Mouse (Mus musculus) forebrain, embryonic 11.5 days (tissue): ENCODE measurements around the gene Cfl1. TPM values are rescaled to one million over a fixed set of nuclear protein-coding genes. Genes with fewer than 3 reads are reported as not detected.

ENCODE experiments used
- polyA plus RNA-seq: library from polyadenylated mRNA; unstranded; fragments of >200 nt; fragmentation: Nextera tagmentation; extraction: Ambion mirVana; gene quantifications from 2 replicates; pipeline ENCODE4 v1.2.1, GENCODE M21; 2014

Cfl1 gene
- polyA plus RNA-seq, 1 experiment from 2014 or later = 3,238 TPM

Other genes with a start within 250 kb of the Cfl1 start
- gene Pacs1, start 217.3 kb upstream of the Cfl1 start, polyA plus RNA-seq = 32.2 and 33.2 TPM in 2 replicates
- 418 and 450 TPM in 2 replicates for gene Sf3b2, start 195.0 kb upstream of the Cfl1 start, polyA plus RNA-seq
- gene Gal3st3, start 192.1 kb upstream of the Cfl1 start, polyA plus RNA-seq = 17.2 and 18.9 TPM in 2 replicates
- not detected in 2 replicates for gene Catsper1, start 154.7 kb upstream of the Cfl1 start, polyA plus RNA-seq
- gene Cst6, start 140.9 kb upstream of the Cfl1 start, polyA plus RNA-seq = 0.83 TPM in 1 of 2 replicates, not detected in the other
- 79.2 and 82.8 TPM in 2 replicates for gene Eif1ad, start 123.7 kb upstream of the Cfl1 start, polyA plus RNA-seq
- gene Banf1, start 123.3 kb upstream of the Cfl1 start, polyA plus RNA-seq = 470 and 498 TPM in 2 replicates
- 87.1 and 101 TPM in 2 replicates for gene Sart1, start 101.8 kb upstream of the Cfl1 start, polyA plus RNA-seq
- not detected in 2 replicates for gene Tsga10ip, start 87.9 kb upstream of the Cfl1 start, polyA plus RNA-seq
- gene Drap1, start 65.5 kb upstream of the Cfl1 start, polyA plus RNA-seq = 193 and 202 TPM in 2 replicates
- 34.6 and 42.0 TPM in 2 replicates for gene AI837181, start 65.3 kb upstream of the Cfl1 start, polyA plus RNA-seq
- not detected in 2 replicates for gene Fosl1, start 42.9 kb upstream of the Cfl1 start, polyA plus RNA-seq
- gene Ccdc85b, start 32.6 kb upstream of the Cfl1 start, polyA plus RNA-seq = 6.5 and 6.6 TPM in 2 replicates
- gene Fibp, start 29.8 kb upstream of the Cfl1 start, polyA plus RNA-seq = 105 TPM in 2 replicates
- gene Ctsw, start 21.9 kb upstream of the Cfl1 start, polyA plus RNA-seq = 3.4 and 4.0 TPM in 2 replicates
- gene Efemp2, start 16.5 kb upstream of the Cfl1 start, polyA plus RNA-seq = 49.1 and 50.4 TPM in 2 replicates
- gene Mus81, start 2.1 kb upstream of the Cfl1 start, polyA plus RNA-seq = 39.2 and 42.7 TPM in 2 replicates
- not detected in 2 replicates for gene 1700020D05Rik, start 13.3 kb downstream of the Cfl1 start, polyA plus RNA-seq
- gene Snx32, start 20.1 kb downstream of the Cfl1 start, polyA plus RNA-seq = 15.9 and 19.5 TPM in 2 replicates
- gene Ovol1, start 70.2 kb downstream of the Cfl1 start, polyA plus RNA-seq = 0.11 and 0.35 TPM in 2 replicates
- gene Ap5b1, start 77.6 kb downstream of the Cfl1 start, polyA plus RNA-seq = 1.9 and 2.5 TPM in 2 replicates
- 158 and 198 TPM in 2 replicates for gene Rnaseh2c, start 111.4 kb downstream of the Cfl1 start, polyA plus RNA-seq
- gene Kat5, start 119.8 kb downstream of the Cfl1 start, polyA plus RNA-seq = 38.0 and 38.9 TPM in 2 replicates
- gene Rela, start 147.0 kb downstream of the Cfl1 start, polyA plus RNA-seq = 37.8 and 39.9 TPM in 2 replicates
- 18.4 and 19.9 TPM in 2 replicates for gene Sipa1, start 173.3 kb downstream of the Cfl1 start, polyA plus RNA-seq
- 20.4 and 21.7 TPM in 2 replicates for gene Map3k11, start 198.3 kb downstream of the Cfl1 start, polyA plus RNA-seq
- 34.1 and 37.7 TPM in 2 replicates for gene Pcnx3, start 198.5 kb downstream of the Cfl1 start, polyA plus RNA-seq
- gene Kcnk7, start 213.9 kb downstream of the Cfl1 start, polyA plus RNA-seq = not detected in 2 replicates
- gene Ehbp1l1, start 235.9 kb downstream of the Cfl1 start, polyA plus RNA-seq = 6.8 and 7.4 TPM in 2 replicates
- 140 and 162 TPM in 2 replicates for gene Fam89b, start 239.2 kb downstream of the Cfl1 start, polyA plus RNA-seq